Mouse (Mus musculus) heart, embryonic 16.5 days (tissue): Measurements from ENCODE around the gene Strn. TPM values are rescaled to one million over a fixed set of nuclear protein-coding genes. Genes with fewer than 3 reads are reported as not detected.

Experiments
- ATAC-seq: fragments of 200-750 bp; cut with Nextera tagmentation; replicated peaks from 2 replicates; pipeline ENCODE4 v1.8.0; 2017; ENCODE audit warnings: moderate number of reproducible peaks; ENCODE audit not compliant: insufficient read depth, low FRiP score; ENCODE audit errors: extremely low read depth
- H3K27ac ChIP-seq: fragments of 300-500 bp; sonication (generic); 2 replicates; pipeline ENCODE4 v1.5.1; 2014; ENCODE audit warnings: mild to moderate bottlenecking, low read length, control low read depth, moderate library complexity
- H3K27me3 ChIP-seq: fragments of 300-500 bp; sonication (generic); 2 replicates; pipeline ENCODE4 v1.6.1; 2014; ENCODE audit warnings: low read length, mixed read lengths; ENCODE audit not compliant: control insufficient read depth, insufficient read depth
- H3K36me3 ChIP-seq: fragments of 300-500 bp; sonication (generic); 2 replicates; pipeline ENCODE4 v1.6.1; 2014; ENCODE audit not compliant: control insufficient read depth, insufficient read depth
- H3K4me1 ChIP-seq: fragments of 300-500 bp; sonication (generic); 2 replicates; pipeline ENCODE4 v1.6.1; 2014; ENCODE audit warnings: low read length, mixed read lengths; ENCODE audit not compliant: control insufficient read depth, insufficient read depth
- H3K4me2 ChIP-seq: fragments of 300-500 bp; sonication (generic); 2 replicates; pipeline ENCODE4 v1.6.1; 2014; ENCODE audit warnings: low read depth, mild to moderate bottlenecking, control low read depth, low read length
- H3K4me3 ChIP-seq: fragments of 300-500 bp; sonication (generic); 2 replicates; pipeline ENCODE4 v1.5.1; 2014; ENCODE audit warnings: mild to moderate bottlenecking, control low read depth, low read length
- H3K9ac ChIP-seq: fragments of 300-500 bp; sonication (generic); 2 replicates; pipeline ENCODE4 v1.6.1; 2014; ENCODE audit warnings: low read length, control low read depth
- H3K9me3 ChIP-seq: fragments of 300-500 bp; sonication (generic); replicated peaks from 2 replicates; pipeline ENCODE4 v1.6.1; 2016; ENCODE audit warnings: low read length; ENCODE audit not compliant: control insufficient read depth
- WGBS: fragments of 180-500 bp; shearing (Covaris S2); extraction: QIAGEN DNeasy Blood & Tissue Kit; methylation state at CpG from one replicate; pipeline ENCODE4 v1.1.7; 2014; 5-methylcytosine and 5-hydroxymethylcytosine counted together
- polyA plus RNA-seq: library from polyadenylated mRNA; unstranded; fragments of >200 nt; fragmentation: Nextera tagmentation; extraction: Ambion mirVana; gene quantifications from 2 replicates; pipeline ENCODE4 v1.2.1, GENCODE M21; 2015

Gene Strn
- polyA plus RNA-seq, 1 experiment from 2014 or later: 12.4 TPM

DNA sequence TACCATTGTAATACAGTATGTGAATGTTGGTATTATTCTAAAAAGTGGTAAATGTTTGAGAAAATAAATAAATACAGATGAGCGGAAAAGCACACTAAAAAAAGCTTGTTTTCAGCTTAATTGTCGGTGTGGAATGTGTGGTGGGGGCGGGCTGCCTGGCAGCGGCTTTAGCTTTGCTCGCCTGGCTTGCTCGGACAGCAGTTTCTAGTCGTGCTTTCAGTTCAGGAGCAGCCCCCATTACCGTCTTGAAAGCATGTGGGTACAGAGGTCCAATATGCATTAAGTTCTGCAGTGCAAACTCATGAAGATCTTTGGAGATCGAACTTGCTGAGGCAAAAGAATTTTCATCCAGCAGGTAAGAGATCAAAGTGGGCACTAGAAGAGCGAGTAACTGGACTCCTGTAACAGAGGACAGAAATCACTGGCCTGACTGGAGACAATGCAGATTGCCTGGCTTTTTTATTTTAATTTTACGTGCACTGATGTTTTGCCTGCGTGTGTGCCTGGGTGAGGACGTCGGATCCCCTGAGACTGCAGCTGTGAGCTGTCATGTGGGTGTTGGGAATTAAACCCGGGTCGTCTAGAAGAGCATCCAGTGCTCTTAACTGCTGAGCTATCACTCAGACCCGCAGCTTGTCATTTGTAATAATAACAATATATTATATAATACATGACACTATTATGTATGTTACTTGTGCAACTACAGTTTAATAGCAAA, 16.1 kb upstream of the Strn start:
- 67% methylated on average over 17 of the region's 17 CpGs for WGBS
- Histone ChIP-seq H3K9ac (no peak overlapping the region), H3K27ac (no peak overlapping the region), H3K4me1 (no peaks in the 10 kb centered on the region), H3K4me3 (no peak overlapping the region), H3K36me3 (peaks cover 34% of the 10 kb centered on the region), H3K4me2 (no peak overlapping the region), H3K9me3 (no peaks in the 10 kb centered on the region), H3K27me3 (no peaks in the 10 kb centered on the region)
- ATAC-seq: no peak

DNA sequence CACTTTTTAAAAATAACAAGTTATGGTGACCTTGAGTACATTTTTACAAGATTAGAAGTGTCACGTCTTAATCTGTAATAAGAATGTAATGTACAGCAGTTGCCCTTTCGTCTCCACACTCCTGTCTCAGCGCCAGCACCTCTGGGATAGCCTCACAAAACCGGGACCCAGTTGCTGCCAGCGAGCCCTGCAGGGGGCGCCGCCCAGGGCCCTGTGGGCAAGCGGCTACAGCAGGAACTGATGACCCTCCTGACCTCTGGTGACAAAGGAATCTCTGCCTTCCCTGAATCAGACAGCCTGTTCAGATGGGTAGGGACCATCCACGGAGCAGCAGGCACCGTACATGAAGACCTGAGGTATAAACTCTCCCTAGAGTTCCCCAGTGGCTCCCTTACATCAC, 15.1 kb upstream of the Strn start:
- Histone ChIP-seq H3K36me3 (peaks cover 27% of the 10 kb centered on the region), H3K4me1 (no peaks in the 10 kb centered on the region), H3K4me2 (no peak overlapping the region), H3K9me3 (no peaks in the 10 kb centered on the region), H3K9ac (no peak overlapping the region), H3K27ac (no peak overlapping the region), H3K4me3 (no peak overlapping the region), H3K27me3 (no peaks in the 10 kb centered on the region)
- WGBS: 58% methylated on average over 10 of the region's 10 CpGs
- ATAC-seq: no peak

DNA sequence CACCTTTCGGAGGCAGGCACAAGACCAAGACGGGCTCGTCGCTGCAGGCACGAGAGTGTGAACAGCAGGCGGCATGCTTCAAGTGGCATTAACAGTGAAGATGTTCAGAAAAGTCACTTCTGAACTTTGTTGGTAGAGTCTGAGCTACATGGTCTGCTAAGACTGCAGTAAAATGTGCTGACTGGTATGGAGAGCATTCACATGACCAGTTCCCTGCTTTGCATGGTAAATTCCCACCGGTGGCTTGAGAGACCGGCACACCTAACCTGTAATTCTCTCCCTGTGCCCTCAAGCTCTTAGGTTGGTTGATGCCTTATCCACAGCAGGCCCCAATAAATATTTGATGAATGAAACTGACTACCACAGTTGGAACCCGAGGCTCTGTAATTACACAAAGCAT, 11.4 kb upstream of the Strn start:
- Histone ChIP-seq H3K36me3 (peaks cover 12% of the 10 kb centered on the region), H3K9me3 (no peaks in the 10 kb centered on the region), H3K9ac (no peak overlapping the region), H3K4me3 (no peak overlapping the region), H3K4me1 (peaks cover 3% of the 10 kb centered on the region; the same call in 1 of the 2 replicates), H3K4me2 (no peak overlapping the region), H3K27ac (no peak overlapping the region), H3K27me3 (no peaks in the 10 kb centered on the region)
- ATAC-seq: no peak
- 82% methylated on average over 9 of the region's 9 CpGs for WGBS

DNA sequence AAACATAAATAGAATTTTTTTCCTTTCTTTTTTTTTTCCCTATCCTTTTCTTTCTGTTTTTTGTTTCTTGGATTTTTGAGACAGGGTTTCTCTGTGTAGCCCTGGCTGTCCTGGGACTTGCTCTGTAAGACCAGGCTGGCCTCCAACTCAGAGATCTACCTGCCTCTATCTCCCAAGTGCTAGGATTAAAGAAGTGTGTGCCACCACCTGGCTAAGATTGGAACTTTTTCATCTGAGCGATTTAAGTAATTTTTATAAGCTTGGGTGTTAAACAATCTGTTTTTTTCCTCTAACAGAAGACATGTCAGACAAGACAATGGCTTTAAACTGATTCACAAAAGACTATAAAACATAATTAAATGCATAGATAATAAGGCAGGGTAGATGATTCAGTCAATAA, 1.4 kb upstream of the Strn start:
- Histone ChIP-seq H3K27ac (no peak overlapping the region), H3K9me3 (no peaks in the 10 kb centered on the region), H3K4me3 (no peak overlapping the region), H3K4me1 (peaks cover 11% of the 10 kb centered on the region), H3K9ac (no peak overlapping the region), H3K27me3 (no peaks in the 10 kb centered on the region), H3K4me2 (no peak overlapping the region), H3K36me3 (no peaks in the 10 kb centered on the region)
- ATAC-seq: no peak
- WGBS: 50% methylated on average over 1 of the region's 1 CpGs

DNA sequence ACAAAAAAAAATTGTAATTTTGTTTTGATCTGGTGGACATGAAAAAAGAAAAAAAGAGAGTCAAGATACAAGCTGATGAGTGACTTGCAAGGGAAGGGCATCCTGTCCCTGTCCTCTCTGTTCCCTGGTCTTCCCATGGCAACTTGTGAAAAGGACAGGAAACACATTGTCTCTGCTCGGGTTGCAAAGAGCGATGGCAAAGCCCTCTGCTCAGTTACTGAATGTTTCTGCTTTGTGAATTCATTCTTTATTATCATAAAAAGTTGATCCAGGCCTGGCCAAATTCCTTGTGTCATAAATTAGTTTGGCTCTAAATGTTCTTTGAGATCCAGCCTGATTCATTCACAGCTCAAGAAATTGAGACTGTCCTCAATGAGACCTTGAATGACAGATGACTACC, 775 bp upstream of the Strn start:
- 61% methylated on average over 2 of the region's 2 CpGs for WGBS
- no peaks in the 10 kb centered on the region for H3K27me3 ChIP-seq
- no peaks in the 10 kb centered on the region for H3K36me3 ChIP-seq
- H3K27ac ChIP-seq: no peak overlapping the region
- ATAC-seq: no peak
- no peak overlapping the region for H3K4me2 ChIP-seq
- H3K9me3 ChIP-seq: no peaks in the 10 kb centered on the region
- peaks cover 18% of the 10 kb centered on the region for H3K4me1 ChIP-seq
- H3K4me3 ChIP-seq: no peak overlapping the region
- H3K9ac ChIP-seq: no peak overlapping the region

DNA sequence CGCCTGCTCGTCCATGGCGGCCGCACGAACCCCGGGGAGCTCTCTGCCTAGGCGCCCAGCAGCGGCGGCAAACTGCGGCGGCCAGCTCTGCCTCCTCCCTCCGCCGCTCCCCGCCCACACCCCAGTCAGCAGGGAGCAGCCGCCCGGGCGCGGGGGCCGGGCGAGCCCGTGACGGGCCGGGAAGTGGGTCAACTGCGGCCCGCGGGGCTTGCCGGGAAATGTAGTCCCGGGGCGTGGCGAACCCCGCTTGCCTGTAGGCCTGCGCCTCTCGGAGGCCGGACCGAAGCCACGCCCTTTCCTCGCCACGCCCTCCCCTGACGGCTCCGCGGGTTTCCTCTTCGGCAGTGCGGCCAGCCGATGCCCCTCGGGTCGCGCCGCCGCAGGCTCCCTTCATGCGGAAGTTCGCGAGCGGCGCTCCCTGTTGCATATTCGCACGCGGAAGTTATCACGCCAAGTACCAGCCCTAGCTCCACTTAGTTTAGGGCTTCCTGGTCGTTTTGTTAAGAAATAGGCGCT, 465 bp downstream of the Strn start:
- H3K36me3 ChIP-seq: no peaks in the 10 kb centered on the region
- peaks cover 29% of the 10 kb centered on the region for H3K4me1 ChIP-seq
- H3K27me3 ChIP-seq: no peaks in the 10 kb centered on the region
- under 1% methylated on average over 59 of the region's 60 CpGs for WGBS
- peak overlapping the region; percentile 90 for H3K4me2 ChIP-seq
- ATAC-seq: peak; percentile 97
- H3K4me3 ChIP-seq: peak overlapping the region; percentile 99
- H3K9ac ChIP-seq: peak overlapping the region; percentile 99
- H3K9me3 ChIP-seq: no peaks in the 10 kb centered on the region
- peak overlapping the region; percentile 98 for H3K27ac ChIP-seq

DNA sequence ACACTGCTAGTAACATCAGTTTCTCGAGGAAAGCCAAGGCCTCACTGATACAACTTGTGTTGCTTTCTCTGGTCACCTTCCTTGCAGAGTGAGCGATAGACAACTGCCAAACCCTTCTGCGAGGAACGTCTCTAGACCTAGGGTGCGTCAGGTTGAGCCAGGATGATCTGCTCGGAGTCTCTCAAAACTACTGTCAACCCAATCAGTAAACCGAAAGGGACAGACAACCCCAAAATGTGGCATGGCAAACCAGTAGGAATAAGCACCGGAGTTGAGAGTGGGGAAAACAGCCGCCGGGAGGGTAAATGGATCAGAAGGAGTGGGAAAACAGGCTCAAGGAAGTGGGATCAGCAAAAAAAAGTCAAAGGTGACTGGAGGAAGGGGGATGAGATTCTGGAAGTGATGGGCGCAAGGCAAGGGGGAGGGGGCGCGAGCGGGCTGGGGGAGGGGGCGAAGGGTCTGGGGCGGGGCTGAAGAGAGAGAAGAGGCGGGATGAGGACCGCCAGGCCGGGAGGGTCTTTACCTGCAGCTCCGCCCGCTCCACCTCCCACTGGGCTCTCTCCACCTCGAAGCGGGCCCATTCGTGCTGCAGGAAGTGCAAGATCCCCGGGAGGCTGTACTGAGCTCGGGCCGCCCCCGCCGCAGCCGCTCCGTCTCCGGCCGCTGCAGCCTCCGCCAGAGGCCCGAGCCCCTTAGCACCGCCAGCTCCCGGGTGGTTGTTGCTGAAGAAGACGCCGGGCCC, 1.1 kb downstream of the Strn start:
- Histone ChIP-seq H3K36me3 (no peaks in the 10 kb centered on the region), H3K4me2 (peak overlapping the region; percentile 72), H3K4me3 (peak overlapping the region; percentile 99), H3K27me3 (no peaks in the 10 kb centered on the region), H3K27ac (peak overlapping the region; percentile 98), H3K9ac (peak overlapping the region; percentile 99), H3K4me1 (peaks cover 30% of the 10 kb centered on the region), H3K9me3 (no peaks in the 10 kb centered on the region)
- under 1% methylated on average over 33 of the region's 39 CpGs for WGBS
- ATAC-seq: peak; percentile 52

DNA sequence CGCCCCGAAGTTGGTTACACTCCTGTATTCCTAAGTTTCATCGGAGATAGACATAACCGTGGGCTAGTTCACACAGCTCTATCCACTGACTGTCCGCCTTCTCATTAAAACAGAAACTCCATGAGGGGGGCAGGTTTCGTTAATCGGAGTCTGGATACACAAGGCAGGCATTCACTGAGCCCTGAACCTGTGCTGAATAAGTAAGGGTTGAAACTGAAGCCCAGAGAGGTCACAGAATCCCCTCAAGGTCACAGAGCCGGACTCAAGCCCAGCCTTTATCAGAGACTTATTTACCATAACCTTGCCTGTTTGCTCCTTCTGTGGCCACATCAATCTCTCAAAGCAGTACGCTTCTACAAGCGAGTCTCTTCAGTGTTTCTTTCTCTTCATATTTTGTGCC, 2.2 kb downstream of the Strn start:
- Histone ChIP-seq H3K4me2 (peak overlapping the region; percentile 72), H3K27ac (peak overlapping the region; percentile 98), H3K4me1 (peaks cover 36% of the 10 kb centered on the region), H3K27me3 (no peaks in the 10 kb centered on the region), H3K9me3 (no peaks in the 10 kb centered on the region), H3K9ac (peak overlapping the region; percentile 99), H3K36me3 (no peaks in the 10 kb centered on the region), H3K4me3 (peak overlapping the region; percentile 99)
- ATAC-seq: no peak
- WGBS: 53% methylated on average over 10 of the region's 10 CpGs

DNA sequence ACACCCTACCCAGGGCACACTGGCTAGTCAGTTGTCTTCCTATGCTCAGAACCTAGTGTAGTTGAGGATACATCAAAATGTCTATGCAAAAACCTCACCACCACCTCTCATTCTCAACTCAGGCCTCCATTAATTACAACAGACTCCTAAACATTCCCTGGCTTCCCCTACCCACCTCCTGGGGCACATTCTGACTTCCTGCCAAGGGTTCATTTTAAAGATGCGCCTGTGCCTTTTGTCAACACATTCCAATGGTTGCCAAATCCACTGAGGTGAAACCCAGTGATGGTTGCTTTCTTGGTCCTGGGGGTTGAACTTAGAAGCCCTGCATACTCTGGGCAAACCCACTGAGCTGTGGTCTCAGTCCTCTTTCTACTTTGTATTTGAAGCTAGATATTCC, 4.9 kb downstream of the Strn start:
- peak overlapping the region; percentile 37 for H3K4me2 ChIP-seq
- WGBS: 45% methylated on average over 1 of the region's 1 CpGs
- peaks cover 44% of the 10 kb centered on the region for H3K4me1 ChIP-seq

More for the DNA sequence above, 4.9 kb downstream of the Strn start:
- no peak overlapping the region for H3K4me3 ChIP-seq
- 0 out of 2 replicates have a peak, but pooled peaks cover 2% of the 10 kb centered on the region for H3K36me3 ChIP-seq
- no peaks in the 10 kb centered on the region for H3K27me3 ChIP-seq
- ATAC-seq: no peak
- peak overlapping the region; percentile 53 for H3K27ac ChIP-seq
- no peaks in the 10 kb centered on the region for H3K9me3 ChIP-seq
- no peak overlapping the region for H3K9ac ChIP-seq
